Mouse (Mus musculus) embryonic facial prominence, embryonic 15.5 days (tissue): ENCODE measurements around the gene Tesmin. TPM values are rescaled to one million over a fixed set of nuclear protein-coding genes. Genes with fewer than 3 reads are reported as not detected.

ENCODE experiments used
- ATAC-seq: fragments of 200-750 bp; cut with Nextera tagmentation; 2 replicates; pipeline ENCODE4 v1.8.0; 2017; ENCODE audit warnings: low read depth, moderate TSS enrichment; ENCODE audit not compliant: insufficient number of reproducible peaks, low FRiP score, low TSS enrichment
- H3K27ac ChIP-seq: fragments of 300-500 bp; sonication (generic); replicated peaks from 2 replicates; pipeline ENCODE4 v1.5.1; 2015; ENCODE audit warnings: mild to moderate bottlenecking, inconsistent platforms
- H3K27me3 ChIP-seq: fragments of 300-500 bp; sonication (generic); 2 replicates; pipeline ENCODE4 v1.6.1; 2015; ENCODE audit warnings: inconsistent platforms
- H3K36me3 ChIP-seq: fragments of 300-500 bp; sonication (generic); 2 replicates; pipeline ENCODE4 v1.6.1; 2015; ENCODE audit warnings: mild to moderate bottlenecking, inconsistent platforms
- H3K4me1 ChIP-seq: fragments of 300-500 bp; sonication (generic); 2 replicates; pipeline ENCODE4 v1.6.1; 2015; ENCODE audit warnings: inconsistent platforms
- H3K4me2 ChIP-seq: fragments of 300-500 bp; sonication (generic); replicated peaks from 2 replicates; pipeline ENCODE4 v1.6.1; 2015; ENCODE audit warnings: mild to moderate bottlenecking, inconsistent platforms
- H3K4me3 ChIP-seq: fragments of 300-500 bp; sonication (generic); replicated peaks from 2 replicates; pipeline ENCODE4 v1.5.1; 2015; ENCODE audit warnings: mild to moderate bottlenecking, inconsistent platforms
- H3K9ac ChIP-seq: fragments of 300-500 bp; sonication (generic); 2 replicates; pipeline ENCODE4 v1.6.1; 2015; ENCODE audit warnings: inconsistent platforms
- H3K9me3 ChIP-seq: fragments of 300-500 bp; sonication (generic); replicated peaks from 2 replicates; pipeline ENCODE4 v1.6.1; 2016; ENCODE audit warnings: inconsistent platforms
- WGBS: fragments of 180-500 bp; shearing (Covaris S2); methylation state at CpG from one replicate; pipeline ENCODE4 v1.1.7; 2015; 5-methylcytosine and 5-hydroxymethylcytosine counted together
- polyA plus RNA-seq: library from polyadenylated mRNA; unstranded; fragments of >200 nt; fragmentation: Nextera tagmentation; extraction: Ambion mirVana; gene quantifications from 2 replicates; pipeline ENCODE4 v1.2.1, GENCODE M21; 2015

The Tesmin gene
- polyA plus RNA-seq, 1 experiment from 2014 or later, result 0.65 TPM

- 70% methylated on average over 3 of the region's 3 CpGs for WGBS
- H3K27ac ChIP-seq, result no peak overlapping the region
- no peak overlapping the region for H3K9ac ChIP-seq
- no peaks in the 10 kb centered on the region; the same call in 1 of the 2 replicates for H3K9me3 ChIP-seq
- no peak overlapping the region for H3K4me3 ChIP-seq
- no peaks in the 10 kb centered on the region for H3K27me3 ChIP-seq
- no peaks in the 10 kb centered on the region for H3K36me3 ChIP-seq
- H3K4me1 ChIP-seq, result 0 out of 2 replicates have a peak, but pooled peaks cover 2% of the 10 kb centered on the region
- no peak overlapping the region for H3K4me2 ChIP-seq
- ATAC-seq, result no peak
Observed at GRCm38 (mm10) chr19:3394216-3394615, 5.6 kb downstream of the Tesmin start.

- no peak overlapping the region for H3K9ac ChIP-seq
- 86% methylated on average over 4 of the region's 4 CpGs for WGBS
Observed at GRCm38 (mm10) chr19:3400057-3400456, 11.4 kb downstream of the Tesmin start.

GRCm38 (mm10) chr19:3401504-3401903 is 12.8 kb downstream of the Tesmin start:
- no peak overlapping the region for H3K27ac ChIP-seq
- H3K9me3 ChIP-seq, result no peaks in the 10 kb centered on the region
- WGBS, result 77% methylated on average over 7 of the region's 7 CpGs
- H3K4me2 ChIP-seq, result no peak overlapping the region
- no peak for ATAC-seq
- no peak overlapping the region for H3K9ac ChIP-seq
- no peaks in the 10 kb centered on the region for H3K27me3 ChIP-seq
- no peaks in the 10 kb centered on the region for H3K36me3 ChIP-seq
- H3K4me3 ChIP-seq, result no peak overlapping the region
- H3K4me1 ChIP-seq, result no peaks in the 10 kb centered on the region

More at GRCm38 (mm10) chr19:3400057-3400456, 11.4 kb downstream of the Tesmin start:
- no peak overlapping the region for H3K27ac ChIP-seq
- H3K4me1 ChIP-seq, result no peaks in the 10 kb centered on the region
- H3K9me3 ChIP-seq, result no peaks in the 10 kb centered on the region
- H3K4me3 ChIP-seq, result no peak overlapping the region
- H3K36me3 ChIP-seq, result no peaks in the 10 kb centered on the region
- H3K27me3 ChIP-seq, result no peaks in the 10 kb centered on the region
- no peak overlapping the region for H3K4me2 ChIP-seq
- no peak for ATAC-seq

GRCm38 (mm10) chr19:3401943-3402342 is 13.3 kb downstream of the Tesmin start:
- no peak overlapping the region for H3K9ac ChIP-seq
- no peaks in the 10 kb centered on the region for H3K36me3 ChIP-seq
- H3K27ac ChIP-seq, result no peak overlapping the region
- H3K4me2 ChIP-seq, result no peak overlapping the region
- H3K4me1 ChIP-seq, result no peaks in the 10 kb centered on the region
- WGBS, result 55% methylated on average over 7 of the region's 7 CpGs
- no peaks in the 10 kb centered on the region for H3K27me3 ChIP-seq
- no peak overlapping the region for H3K4me3 ChIP-seq
- no peaks in the 10 kb centered on the region for H3K9me3 ChIP-seq
- no peak for ATAC-seq

- H3K36me3 ChIP-seq, result no peaks in the 10 kb centered on the region
- 81% methylated on average over 6 of the region's 6 CpGs for WGBS
- no peak overlapping the region for H3K4me2 ChIP-seq
- H3K9ac ChIP-seq, result no peak overlapping the region
- no peaks in the 10 kb centered on the region for H3K27me3 ChIP-seq
- no peak overlapping the region for H3K4me3 ChIP-seq
- ATAC-seq, result no peak
- H3K4me1 ChIP-seq, result no peaks in the 10 kb centered on the region
- no peak overlapping the region for H3K27ac ChIP-seq
- H3K9me3 ChIP-seq, result no peaks in the 10 kb centered on the region
Observed at GRCm38 (mm10) chr19:3402390-3402789, 13.7 kb downstream of the Tesmin start.

GRCm38 (mm10) chr19:3404030-3404429 is 15.4 kb downstream of the Tesmin start:
- WGBS, result 75% methylated on average over 7 of the region's 7 CpGs
- Histone ChIP-seq H3K4me3 (no peak overlapping the region), H3K9ac (no peak overlapping the region), H3K9me3 (no peaks in the 10 kb centered on the region), H3K27ac (no peak overlapping the region), H3K4me2 (no peak overlapping the region), H3K36me3 (no peaks in the 10 kb centered on the region), H3K4me1 (no peaks in the 10 kb centered on the region), H3K27me3 (no peaks in the 10 kb centered on the region)
- no peak for ATAC-seq

- Histone ChIP-seq H3K36me3 (no peaks in the 10 kb centered on the region), H3K27me3 (no peaks in the 10 kb centered on the region), H3K4me2 (no peak overlapping the region), H3K9ac (no peak overlapping the region), H3K27ac (no peak overlapping the region), H3K4me3 (no peak overlapping the region), H3K4me1 (no peaks in the 10 kb centered on the region), H3K9me3 (no peaks in the 10 kb centered on the region)
- WGBS, result 65% methylated on average over 1 of the region's 1 CpGs
- ATAC-seq, result no peak
Observed at GRCm38 (mm10) chr19:3405531-3406281, 17.0 kb downstream of the Tesmin start.

GRCm38 (mm10) chr19:3414268-3414733 is 25.6 kb downstream of the Tesmin start, which contains the start of gene Gal:
Gene Gal (minus strand): TSS chr19:3414544.
- ATAC-seq, result no peak
- Histone ChIP-seq H3K36me3 (no peaks in the 10 kb centered on the region), H3K9me3 (0 out of 2 replicates have a peak, but pooled peaks cover 4% of the 10 kb centered on the region), H3K27ac (no peak within 1 kb of the TSS), H3K4me3 (peak within 1 kb of the TSS; percentile 32), H3K9ac (no peak within 1 kb of the TSS), H3K4me1 (peaks cover 9% of the 10 kb centered on the region), H3K4me2 (peak within 1 kb of the TSS; percentile 55), H3K27me3 (peaks cover 41% of the 10 kb centered on the region)
- 4% methylated on average over 34 of the region's 37 CpGs for WGBS

GRCm38 (mm10) chr19:3419251-3419650 is 30.6 kb downstream of the Tesmin start:
- WGBS, result 48% methylated on average over 5 of the region's 5 CpGs
- Histone ChIP-seq H3K9me3 (0 out of 2 replicates have a peak, but pooled peaks cover 4% of the 10 kb centered on the region), H3K4me2 (no peak overlapping the region), H3K27ac (no peak overlapping the region), H3K27me3 (peaks cover 19% of the 10 kb centered on the region), H3K4me1 (peaks cover 6% of the 10 kb centered on the region), H3K9ac (no peak overlapping the region), H3K36me3 (no peaks in the 10 kb centered on the region), H3K4me3 (no peak overlapping the region)
- ATAC-seq, result no peak

- peak; percentile 44; the same call in 1 of the 2 replicates for ATAC-seq
- WGBS, result 60% methylated on average over 6 of the region's 6 CpGs
- H3K36me3 ChIP-seq, result no peaks in the 10 kb centered on the region
Observed at GRCm38 (mm10) chr19:3422488-3422887, 33.8 kb downstream of the Tesmin start.

GRCm38 (mm10) chr19:3422981-3423380 is 34.3 kb downstream of the Tesmin start:
- no peaks in the 10 kb centered on the region for H3K4me1 ChIP-seq
- H3K9me3 ChIP-seq, result 0 out of 2 replicates have a peak, but pooled peaks cover 3% of the 10 kb centered on the region
- H3K4me3 ChIP-seq, result no peak overlapping the region
- H3K27ac ChIP-seq, result no peak overlapping the region
- 56% methylated on average over 4 of the region's 4 CpGs for WGBS
- no peaks in the 10 kb centered on the region for H3K27me3 ChIP-seq
- H3K9ac ChIP-seq, result no peak overlapping the region
- H3K4me2 ChIP-seq, result no peak overlapping the region
- ATAC-seq, result no peak
- H3K36me3 ChIP-seq, result no peaks in the 10 kb centered on the region

More at GRCm38 (mm10) chr19:3422488-3422887, 33.8 kb downstream of the Tesmin start:
- Histone ChIP-seq H3K4me3 (no peak overlapping the region), H3K4me1 (no peaks in the 10 kb centered on the region), H3K4me2 (no peak overlapping the region), H3K27ac (no peak overlapping the region), H3K9me3 (0 out of 2 replicates have a peak, but pooled peaks cover 4% of the 10 kb centered on the region), H3K27me3 (no peaks in the 10 kb centered on the region), H3K9ac (no peak overlapping the region)
